Mouse (Mus musculus) embryo, embryonic 11.5 days (tissue): ENCODE results near the gene Ccl3.

ENCODE experiments used
- DNase-seq: peaks from one replicate; pipeline ENCODE4 v3.0.0-alpha.2; 2012; ENCODE audit warnings: low read depth, low spot score

Gene Ccl3

DNA sequence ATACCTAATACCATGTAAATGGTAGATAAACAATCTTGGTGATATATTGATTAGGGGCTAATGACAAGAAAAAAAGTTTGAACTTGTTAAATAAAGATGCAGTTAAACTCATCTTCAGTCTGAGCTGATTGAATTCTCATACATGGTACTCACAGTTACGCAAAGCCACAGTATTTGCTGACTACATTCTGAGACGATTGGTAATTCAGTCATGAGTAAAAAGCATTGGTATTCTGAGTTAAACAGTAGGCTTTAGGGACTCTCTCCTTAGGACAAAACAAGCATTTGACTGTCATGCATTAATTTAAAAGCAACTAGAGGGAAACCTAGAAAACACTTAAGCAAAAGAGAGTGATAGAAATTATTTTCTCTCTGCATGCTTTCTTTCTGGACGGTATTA is 25.6 kb downstream of the Ccl3 start:
- no peak for DNase-seq

DNA sequence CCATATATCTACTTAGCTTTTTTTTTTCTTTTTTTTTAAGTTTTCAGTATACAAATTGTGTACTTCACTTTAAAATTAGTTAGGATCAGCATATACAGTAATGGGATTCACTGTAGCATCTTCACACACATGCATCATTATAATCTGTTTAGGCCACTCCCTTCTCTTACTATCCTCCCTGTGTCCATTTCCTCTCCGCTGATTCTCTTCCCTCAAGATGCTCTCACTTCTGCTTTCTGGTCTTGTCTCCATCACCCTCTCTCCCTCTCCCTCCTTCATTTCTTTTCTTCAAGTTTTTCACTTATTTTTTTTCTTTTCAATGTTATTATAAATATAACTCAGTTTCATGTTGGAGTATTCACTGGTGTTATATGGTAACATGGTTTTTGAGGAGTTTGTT is 30.1 kb downstream of the Ccl3 start:
- no peak for DNase-seq

DNA sequence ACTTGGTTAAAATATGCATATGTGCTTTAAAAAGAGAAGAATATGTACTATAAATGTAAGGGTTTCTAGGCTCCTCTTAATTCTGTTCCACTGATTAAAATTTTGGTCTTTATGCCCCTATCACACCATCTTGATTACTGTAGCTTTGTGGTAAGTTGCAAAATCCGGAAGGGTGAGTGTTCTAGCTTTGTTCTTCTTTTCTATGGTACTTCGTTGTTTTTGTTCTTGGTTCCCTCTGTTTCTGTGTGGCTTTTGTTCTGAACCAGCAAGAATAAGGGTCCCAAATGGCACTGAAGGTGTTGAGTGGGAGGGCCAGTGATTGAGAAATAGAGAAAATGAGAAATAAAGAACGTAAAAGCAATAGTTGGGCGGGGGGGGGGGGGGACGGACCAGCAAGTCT is 30.9 kb downstream of the Ccl3 start:
- no peak for DNase-seq

DNA sequence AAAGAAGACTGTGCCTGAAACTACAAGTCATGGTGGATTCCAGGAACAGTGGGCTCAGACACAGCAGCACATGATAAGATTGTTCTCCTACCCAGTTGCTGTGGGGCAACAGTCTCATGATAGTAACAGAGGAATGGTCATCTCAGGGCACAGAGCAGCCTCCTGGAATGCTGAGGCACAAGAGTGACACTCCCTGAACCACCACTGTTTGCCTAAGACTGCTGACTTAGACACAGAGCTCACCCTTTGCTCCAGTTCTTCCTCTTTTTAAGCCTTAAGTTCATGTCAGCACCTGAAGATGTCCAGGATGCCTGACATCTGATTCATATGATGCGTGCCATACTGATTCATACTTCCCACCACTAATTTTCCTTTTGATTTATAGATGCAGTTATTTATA is 32.6 kb downstream of the Ccl3 start:
- no peak for DNase-seq

DNA sequence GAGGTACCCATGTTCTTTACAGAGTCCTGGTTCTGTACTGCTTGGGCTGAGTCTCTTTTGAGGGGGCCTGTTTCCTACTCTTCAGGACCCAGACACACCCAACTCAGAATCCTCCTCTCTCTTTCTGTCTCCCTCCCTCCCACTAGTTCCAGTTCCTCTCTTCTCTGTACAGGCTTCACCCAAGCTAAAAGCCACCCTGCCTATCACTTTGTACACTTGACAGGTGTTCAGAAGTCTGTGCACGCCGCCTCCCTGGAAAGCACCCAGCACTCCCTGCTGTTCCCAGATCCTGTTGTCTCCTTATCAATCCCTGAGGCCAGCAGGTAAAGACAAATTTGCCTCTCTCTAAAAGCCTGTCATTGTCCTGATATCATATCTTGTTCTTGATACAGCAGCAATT is 38.3 kb downstream of the Ccl3 start:
- no peak for DNase-seq

DNA sequence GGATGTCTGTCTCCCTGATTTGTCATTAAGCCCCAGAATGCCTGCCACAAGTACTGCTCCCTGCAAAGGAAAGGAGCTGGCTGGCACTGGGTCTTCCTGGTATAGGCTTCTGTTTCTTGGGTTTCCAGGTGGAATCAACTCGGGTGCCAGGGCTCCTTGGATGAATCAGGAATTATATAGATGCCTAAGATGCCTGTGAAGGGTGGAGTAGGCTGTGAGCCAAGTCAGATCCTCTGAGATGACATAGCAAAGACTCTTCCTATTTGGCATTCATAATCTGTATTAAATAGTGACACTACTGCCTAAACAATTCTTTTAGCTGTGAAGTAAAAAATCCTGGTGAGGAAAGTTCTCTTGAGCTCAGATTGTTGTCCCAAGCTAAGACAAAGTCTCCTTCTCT is 42.8 kb downstream of the Ccl3 start:
- DNase-seq, result no peak

DNA sequence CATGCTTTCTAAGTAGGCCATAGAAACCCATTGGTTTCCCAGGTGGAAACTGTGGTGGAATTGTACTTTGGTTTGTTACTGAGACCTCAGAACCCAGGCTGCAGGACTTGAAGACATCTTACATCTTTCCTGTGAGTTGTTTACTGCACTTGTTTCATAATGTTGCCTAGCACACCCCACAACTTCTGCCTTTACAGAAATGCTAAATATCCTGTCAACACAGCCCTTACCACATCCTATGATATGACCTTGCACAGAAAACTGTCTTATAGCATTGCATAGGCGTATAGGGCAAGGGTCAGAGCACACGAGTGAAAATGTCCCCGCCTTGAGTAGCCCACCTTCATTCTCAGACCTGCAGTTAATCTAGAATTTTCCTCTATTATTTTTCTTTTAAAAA is 43.6 kb downstream of the Ccl3 start:
- no peak for DNase-seq

DNA sequence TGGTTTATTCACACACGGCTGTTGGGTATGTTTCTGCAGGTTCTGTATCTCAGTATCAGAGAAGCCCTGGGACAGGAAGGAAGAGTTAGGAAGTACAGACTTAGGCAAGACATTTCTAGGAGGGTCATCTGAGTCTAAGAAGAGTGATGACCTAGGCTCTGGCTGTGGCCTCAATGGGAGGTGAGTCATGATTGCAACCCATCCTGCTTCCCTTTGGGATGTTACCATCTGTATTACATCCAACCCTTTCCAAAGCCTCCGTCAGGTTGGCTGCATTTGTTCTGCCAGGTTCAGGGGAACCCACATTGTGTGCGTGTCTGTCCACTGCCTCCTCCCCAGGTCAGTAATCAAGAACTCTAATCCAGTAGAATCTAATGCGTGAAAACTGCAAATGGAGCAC is 44.5 kb downstream of the Ccl3 start:
- no peak for DNase-seq

DNA sequence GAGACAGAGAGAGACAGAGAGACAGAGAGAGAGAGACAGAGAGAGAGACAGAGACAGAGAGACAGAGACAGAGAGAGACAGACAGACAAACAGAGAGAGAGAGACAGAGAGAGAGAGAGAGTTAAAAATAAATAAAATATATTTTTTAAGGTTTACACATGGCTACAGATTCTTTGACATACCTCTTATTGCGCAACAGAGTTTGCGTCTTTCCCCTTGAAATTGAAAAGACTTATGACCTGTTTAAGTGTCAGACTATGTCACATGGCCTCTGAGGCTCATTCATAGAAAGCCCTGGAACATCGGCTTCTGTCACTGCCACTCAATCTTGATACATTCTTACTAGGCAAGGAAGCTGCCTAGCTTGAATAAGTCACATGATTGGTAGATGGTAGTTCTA is 45.8 kb downstream of the Ccl3 start:
- no peak for DNase-seq

DNA sequence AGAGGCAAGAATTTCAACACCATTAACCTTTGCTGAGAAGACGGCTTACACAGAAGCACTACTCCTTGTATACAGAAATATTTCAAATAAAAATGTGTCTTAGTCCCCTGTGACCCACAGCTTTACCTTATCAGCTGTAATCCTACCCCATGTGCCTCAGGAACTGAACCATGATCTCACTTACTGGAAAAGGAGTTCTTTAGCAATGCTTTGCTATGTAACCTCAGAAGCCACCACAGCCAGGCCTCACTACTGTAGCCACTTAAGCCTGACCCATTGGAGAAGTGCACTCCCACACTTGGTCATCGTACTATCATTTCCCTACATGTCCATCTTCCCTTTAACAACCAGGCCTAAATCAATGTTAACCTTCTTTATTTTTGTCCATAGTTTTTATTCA is 48.6 kb downstream of the Ccl3 start:
- DNase-seq, result no peak

DNA sequence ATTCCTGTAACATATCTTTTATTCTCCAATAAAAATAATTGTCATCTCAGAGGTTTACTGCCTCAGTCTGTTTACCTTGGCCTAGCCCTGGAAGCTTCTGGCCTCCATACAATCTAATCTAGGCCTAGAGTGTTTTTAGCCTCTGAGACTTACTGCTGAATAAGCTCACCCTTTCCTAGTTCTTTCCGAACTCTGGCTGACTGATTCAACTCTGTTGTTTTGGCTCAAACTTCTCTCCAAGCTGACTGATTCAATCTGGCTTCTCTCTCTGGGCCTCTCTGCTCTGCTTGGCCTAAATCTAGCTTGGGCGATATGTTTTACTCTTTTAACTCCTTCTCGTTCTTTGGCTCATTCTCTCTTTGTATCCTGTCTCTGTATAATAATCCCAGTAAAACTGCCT is 50.2 kb downstream of the Ccl3 start:
- no peak for DNase-seq

DNA sequence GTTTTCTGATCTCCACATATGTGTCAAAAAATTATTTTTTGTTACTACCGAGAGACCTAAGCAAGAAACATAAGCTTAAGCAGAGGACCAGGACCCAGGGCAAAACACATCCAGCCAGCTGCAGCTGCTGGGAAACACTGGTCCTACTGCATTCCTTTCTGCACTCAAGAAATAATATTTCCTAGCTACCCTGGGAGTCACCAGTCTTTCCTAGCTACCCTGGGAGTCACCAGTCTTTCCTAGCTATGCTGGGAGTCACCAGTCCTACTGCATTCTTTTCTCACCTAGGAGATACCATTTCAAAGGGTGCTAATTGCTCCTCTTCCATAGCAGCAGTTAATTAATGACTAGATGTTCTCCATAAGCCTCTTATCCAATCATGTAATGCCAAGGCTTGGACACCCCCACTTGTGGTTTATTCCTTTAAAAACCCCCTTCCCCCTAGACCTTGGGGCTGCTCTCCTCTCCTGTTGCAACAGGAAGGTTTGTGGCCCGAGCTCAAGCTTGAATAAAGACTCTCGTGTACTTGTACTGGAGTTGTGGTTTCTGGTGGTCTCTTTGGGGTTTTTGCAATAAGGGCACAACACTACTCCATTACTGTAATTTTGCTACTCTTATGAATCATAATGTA is 50.8 kb downstream of the Ccl3 start:
- no peak for DNase-seq
